Mouse (Mus musculus): ENCODE data around the gene C1qtnf1. TPM values are rescaled to one million over a fixed set of nuclear protein-coding genes. Genes with fewer than 3 reads are reported as not detected.

C1qtnf1 gene
- polyA plus RNA-seq, 1 experiment: 14.7 TPM

DNA sequence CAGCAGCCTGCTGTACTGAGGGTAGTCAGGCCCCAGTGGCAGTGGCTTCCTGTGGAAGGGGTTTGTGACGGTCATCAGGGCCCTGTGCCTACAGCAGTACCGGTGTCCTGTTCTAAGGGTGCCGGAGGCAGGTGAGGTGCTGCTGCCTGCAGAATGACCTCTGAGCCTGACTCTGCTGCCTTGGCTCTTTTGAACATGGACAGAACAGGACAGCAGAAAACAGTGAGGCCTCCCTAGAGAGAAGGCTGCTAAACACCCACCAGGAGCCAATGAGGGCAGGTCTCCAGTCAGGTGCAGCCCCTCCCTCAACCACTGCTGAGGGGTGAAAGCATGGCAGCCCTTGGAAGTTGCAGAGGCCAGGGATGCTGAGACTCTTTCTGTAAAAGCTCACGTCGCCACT, 21.5 kb upstream of the C1qtnf1 start:
- no peak overlapping the region for H3K27ac ChIP-seq (replicated peaks; ENCODE audit: low read depth, low read length)
- peaks cover 11% of the 10 kb centered on the region for H3K4me1 ChIP-seq (ENCODE audit: control insufficient read depth, insufficient read depth, insufficient read length, low read length)

DNA sequence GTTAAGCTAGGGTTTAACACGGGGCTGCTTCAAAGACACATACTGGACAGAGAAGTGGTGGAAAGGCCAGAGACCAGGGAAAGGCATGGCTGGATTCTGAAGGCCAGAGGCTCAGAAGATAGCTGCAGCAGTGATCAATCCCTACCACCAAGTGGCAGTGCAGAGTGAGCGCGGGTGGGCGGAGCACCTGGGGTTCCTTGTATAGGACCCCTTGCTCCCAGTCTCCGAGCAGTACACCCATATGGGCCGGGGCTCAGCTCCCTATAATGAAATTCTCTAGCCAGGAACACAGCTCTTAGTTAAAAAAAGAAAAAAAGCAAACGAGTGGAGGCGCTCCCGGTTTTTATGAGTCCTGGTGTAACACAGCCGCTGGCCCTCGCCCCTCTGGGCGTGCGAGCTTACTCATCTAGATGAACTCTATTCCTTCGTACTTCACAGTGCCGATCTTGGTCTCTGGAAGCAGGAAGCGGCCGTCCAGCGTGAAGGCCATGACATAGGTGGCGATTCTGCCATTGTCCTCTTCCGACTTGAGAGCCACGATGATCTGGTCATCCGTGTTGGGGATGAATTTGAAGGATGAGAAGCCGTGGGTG, 20.6 kb upstream of the C1qtnf1 start:
- no peak overlapping the region for H3K27ac ChIP-seq (replicated peaks; ENCODE audit: low read depth, low read length)

More for the DNA sequence above, 21.5 kb upstream of the C1qtnf1 start:
- H3K4me3 ChIP-seq (ENCODE audit: insufficient read depth, low read depth, low read length): no peak overlapping the region

DNA sequence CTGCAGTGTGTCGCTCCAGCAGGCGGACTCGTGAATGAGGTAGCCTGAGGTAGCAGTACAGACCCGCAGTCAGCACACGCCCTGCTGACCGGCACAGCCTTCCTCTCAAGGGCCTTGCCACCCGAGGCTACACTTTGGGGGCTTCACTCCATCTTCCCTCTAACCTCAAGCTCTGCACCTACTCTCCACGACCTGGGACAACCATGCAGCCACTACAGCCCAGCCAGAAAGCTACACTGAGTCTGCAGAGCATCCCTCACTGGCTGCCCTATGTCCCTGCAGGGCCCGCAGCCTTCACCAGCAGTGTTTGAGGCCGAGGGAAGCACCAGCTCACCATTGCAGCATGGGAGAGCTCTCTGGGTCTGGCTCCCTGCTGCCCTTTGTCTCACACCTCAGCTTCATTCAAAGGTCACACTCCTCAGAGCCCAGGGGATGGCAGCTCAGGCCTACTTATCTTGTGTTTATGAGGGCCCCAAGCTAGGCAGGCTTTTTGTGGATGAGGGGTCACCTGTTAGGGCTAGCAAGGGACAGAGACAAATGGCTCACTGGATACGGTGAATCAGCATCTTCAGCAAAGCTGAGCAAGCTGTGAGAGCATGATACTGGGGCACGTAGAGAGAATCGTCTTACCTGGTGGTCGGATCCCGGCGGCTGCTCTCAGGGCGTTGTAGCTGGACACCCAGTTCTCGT, 19.8 kb upstream of the C1qtnf1 start:
- no peak overlapping the region for H3K27ac ChIP-seq (replicated peaks; ENCODE audit: low read depth, low read length)
- H3K4me3 ChIP-seq (ENCODE audit: insufficient read depth, low read depth, low read length): no peak overlapping the region

More for the DNA sequence above, 20.6 kb upstream of the C1qtnf1 start:
- Histone ChIP-seq H3K4me1 (ENCODE audit: control insufficient read depth, insufficient read depth, insufficient read length, low read length) (peaks cover 14% of the 10 kb centered on the region), H3K4me3 (ENCODE audit: insufficient read depth, low read depth, low read length) (no peak overlapping the region)

DNA sequence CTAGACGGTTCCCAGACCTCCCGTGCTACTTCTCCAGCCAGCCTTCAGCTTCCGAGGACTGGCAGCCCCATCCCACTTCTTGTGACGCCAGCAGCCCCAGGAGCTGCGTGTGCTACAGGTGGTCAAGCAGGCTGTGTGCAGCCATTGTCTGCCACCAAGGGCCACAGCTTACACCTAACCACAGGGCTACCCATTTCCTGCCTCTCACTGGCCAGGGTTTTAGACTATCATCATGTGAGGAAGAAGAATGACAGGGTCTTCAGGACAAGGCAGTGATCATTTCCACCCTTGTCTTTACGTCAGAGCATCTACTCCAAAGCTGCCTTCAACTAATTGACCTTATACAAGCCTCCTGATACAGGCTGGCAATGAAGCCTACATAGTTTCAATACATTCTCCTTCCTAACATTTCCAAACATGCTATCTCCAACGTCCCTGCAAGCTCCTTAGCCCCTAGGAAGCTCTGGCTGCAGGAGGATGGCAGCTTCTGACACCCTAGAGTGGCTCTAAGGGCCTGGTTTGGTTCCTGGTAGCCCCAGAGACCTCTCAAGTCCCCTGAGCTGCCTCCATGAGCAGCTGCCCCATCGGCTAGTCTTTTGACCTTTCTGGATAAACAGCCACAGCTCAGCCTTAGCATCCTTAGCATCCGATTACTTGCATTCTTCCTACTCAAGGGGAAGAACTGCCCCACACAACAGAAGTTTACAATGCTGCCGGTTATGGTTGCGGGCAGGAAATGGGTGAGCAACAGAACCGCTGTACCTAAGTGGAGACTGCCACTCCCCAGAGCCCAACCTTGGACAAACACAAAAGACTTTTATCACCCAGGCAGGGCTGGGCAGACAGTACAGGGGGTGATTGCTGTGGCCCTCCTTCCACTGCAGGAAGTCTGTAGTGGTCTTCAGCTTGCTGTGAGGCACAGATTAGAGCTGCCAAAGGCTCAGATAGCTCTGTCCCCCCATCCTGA, 18.6 kb upstream of the C1qtnf1 start:
- H3K27ac ChIP-seq (replicated peaks; ENCODE audit: low read depth, low read length): no peak overlapping the region
- peaks cover 23% of the 10 kb centered on the region for H3K4me1 ChIP-seq (ENCODE audit: control insufficient read depth, insufficient read depth, insufficient read length, low read length)
- H3K4me3 ChIP-seq (ENCODE audit: insufficient read depth, low read depth, low read length): no peak overlapping the region

More for the DNA sequence above, 19.8 kb upstream of the C1qtnf1 start:
- H3K4me1 ChIP-seq (ENCODE audit: control insufficient read depth, insufficient read depth, insufficient read length, low read length): peaks cover 21% of the 10 kb centered on the region

DNA sequence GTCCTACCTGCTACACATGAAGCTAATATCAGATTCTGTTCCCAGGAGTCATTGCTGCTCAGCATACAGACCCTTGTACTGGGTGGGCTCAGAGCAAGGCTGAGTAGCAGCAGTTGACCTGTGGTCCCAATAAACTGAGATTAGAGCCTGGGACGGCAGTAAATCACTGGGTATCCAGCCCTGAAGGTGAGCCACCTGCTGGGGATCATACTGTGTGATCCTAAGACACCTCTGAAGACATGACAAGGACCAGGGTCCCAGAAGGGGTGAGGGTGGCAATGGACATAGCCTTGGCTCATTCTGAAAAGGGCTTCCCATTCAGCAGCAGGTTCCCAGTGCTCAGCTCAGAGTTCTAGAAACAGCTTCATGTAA, 17.9 kb upstream of the C1qtnf1 start:
- H3K27ac ChIP-seq (replicated peaks; ENCODE audit: low read depth, low read length): no peak overlapping the region
- no peak overlapping the region for H3K4me3 ChIP-seq (ENCODE audit: insufficient read depth, low read depth, low read length)
- H3K4me1 ChIP-seq (ENCODE audit: control insufficient read depth, insufficient read depth, insufficient read length, low read length): peaks cover 25% of the 10 kb centered on the region

DNA sequence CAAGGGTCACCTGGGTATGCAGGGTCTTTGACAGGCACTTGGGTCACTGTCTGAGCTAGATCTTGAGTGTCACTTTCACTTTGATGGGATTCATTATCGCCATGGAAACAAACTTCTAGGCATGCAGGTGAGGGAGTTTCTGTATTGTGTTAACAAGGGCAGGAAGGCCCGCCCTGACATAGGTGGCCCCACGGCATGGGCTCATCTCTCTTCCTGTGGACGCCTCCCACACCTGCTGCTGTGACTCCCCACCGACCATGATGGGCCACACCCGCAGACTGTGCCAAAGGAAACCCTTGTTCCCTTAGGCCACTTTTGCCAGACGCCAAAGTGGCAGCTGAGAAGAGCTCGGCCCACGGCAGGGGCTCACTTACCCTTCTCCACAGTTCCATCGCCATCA, 17.5 kb upstream of the C1qtnf1 start:
- no peak overlapping the region for H3K4me3 ChIP-seq (ENCODE audit: insufficient read depth, low read depth, low read length)
- H3K27ac ChIP-seq (replicated peaks; ENCODE audit: low read depth, low read length): no peak overlapping the region
- H3K4me1 ChIP-seq (ENCODE audit: control insufficient read depth, insufficient read depth, insufficient read length, low read length): peaks cover 26% of the 10 kb centered on the region

DNA sequence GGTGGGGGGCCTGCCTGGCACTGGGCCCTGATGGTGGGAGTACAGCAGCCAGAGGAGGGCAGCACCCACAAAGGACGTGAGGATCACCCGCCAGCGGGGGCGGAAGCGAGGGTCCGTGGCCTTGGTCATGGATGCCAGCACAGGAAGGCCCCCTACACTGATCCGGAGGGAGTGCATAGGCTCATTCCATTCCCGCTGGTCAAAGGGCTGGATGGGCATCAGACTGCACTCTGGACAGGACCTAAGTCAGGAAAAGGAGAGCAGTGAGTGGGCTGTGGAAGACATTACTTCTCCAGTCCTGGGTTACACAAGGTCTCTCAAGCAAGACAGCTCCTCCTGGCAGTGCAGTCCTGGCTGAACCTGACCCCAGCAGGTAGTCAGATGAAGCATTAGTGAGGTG, 16.7 kb upstream of the C1qtnf1 start:
- Histone ChIP-seq H3K4me3 (ENCODE audit: insufficient read depth, low read depth, low read length) (no peak overlapping the region), H3K27ac (replicated peaks; ENCODE audit: low read depth, low read length) (no peak overlapping the region)

DNA sequence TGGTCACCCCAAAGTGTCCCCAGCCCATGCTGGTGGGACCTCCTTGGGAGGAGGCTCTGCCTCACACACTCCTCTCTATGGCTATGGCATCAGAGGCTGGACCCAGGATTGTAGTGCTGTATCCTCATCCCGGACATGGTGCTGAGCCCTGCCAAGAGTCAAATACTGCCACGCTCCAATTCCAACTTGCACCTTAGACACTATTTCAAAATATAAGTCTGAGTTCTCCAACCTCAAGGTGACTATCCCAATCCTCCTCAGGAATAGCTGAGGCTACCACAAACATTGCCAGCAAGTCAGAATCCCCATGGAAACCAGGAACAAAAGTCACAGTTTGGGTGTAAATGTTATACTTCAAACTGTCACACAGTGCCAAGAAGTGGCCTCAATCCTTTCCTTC, 15.4 kb upstream of the C1qtnf1 start:
- Histone ChIP-seq H3K4me3 (ENCODE audit: insufficient read depth, low read depth, low read length) (no peak overlapping the region), H3K27ac (replicated peaks; ENCODE audit: low read depth, low read length) (no peak overlapping the region), H3K4me1 (ENCODE audit: control insufficient read depth, insufficient read depth, insufficient read length, low read length) (peaks cover 41% of the 10 kb centered on the region)

More for the DNA sequence above, 16.7 kb upstream of the C1qtnf1 start:
- H3K4me1 ChIP-seq (ENCODE audit: control insufficient read depth, insufficient read depth, insufficient read length, low read length): peaks cover 30% of the 10 kb centered on the region

DNA sequence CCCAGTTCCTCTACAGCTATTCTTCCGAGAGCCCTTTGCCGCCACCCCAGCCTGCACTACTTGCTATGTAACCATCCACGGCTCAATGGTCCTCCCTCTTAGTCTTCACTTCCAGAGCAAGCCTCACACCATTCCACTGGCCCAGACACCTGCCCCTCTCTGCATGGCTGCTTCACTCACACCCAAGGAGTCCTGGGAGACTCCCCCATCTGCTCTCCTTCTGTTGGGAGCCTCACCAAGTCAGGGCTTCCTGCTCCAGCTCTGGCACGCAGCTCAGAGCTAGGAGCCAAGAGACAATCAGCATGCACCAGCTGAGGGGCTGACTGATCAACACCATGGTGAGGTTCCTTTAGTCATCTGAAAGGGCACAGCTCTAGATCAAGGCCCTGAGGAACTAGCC, 14.9 kb upstream of the C1qtnf1 start:
- no peak overlapping the region for H3K4me3 ChIP-seq (ENCODE audit: insufficient read depth, low read depth, low read length)
- H3K4me1 ChIP-seq (ENCODE audit: control insufficient read depth, insufficient read depth, insufficient read length, low read length): peaks cover 44% of the 10 kb centered on the region
- no peak overlapping the region for H3K27ac ChIP-seq (replicated peaks; ENCODE audit: low read depth, low read length)

DNA sequence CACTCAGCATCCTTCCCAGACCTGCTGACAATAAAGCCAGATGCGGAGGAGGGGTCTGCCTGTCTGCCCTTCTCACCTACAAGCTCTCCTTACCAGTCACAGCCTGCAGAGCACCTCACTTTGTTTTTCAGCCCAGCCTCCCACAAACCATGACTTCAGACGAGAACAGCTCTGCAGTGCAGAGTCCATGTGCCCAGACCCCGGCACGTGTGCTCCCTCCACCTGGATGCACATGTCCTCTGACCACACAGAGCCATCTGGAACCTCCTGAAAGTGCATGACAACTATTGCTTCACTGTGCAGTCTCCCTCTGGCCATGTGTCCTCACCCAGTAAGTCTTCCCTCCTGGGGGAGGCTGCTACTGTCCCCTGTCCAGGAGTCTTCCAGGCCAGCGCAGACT, 13.7 kb upstream of the C1qtnf1 start:
- no peak overlapping the region for H3K27ac ChIP-seq (replicated peaks; ENCODE audit: low read depth, low read length)
- H3K4me3 ChIP-seq (ENCODE audit: insufficient read depth, low read depth, low read length): no peak overlapping the region
- peaks cover 48% of the 10 kb centered on the region for H3K4me1 ChIP-seq (ENCODE audit: control insufficient read depth, insufficient read depth, insufficient read length, low read length)

DNA sequence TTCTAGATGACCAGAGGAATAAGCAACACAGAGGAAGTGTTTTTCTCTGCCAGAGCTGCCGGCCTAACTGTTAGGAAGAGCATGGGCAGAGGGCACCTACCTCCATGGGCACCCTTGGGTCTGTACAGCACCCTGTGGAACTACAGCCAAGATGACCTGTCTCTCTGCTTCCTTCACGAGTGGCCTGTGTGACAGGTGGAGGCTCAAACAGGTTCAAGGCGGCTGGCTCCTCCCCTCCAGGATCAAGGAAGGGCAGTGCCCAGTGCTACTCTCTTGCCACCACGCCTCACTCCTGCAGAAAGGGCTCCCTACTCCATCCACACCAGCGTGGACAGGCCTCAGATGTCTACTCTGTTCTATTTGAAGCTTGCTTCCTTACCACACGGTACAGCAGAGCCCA, 12.4 kb upstream of the C1qtnf1 start:
- peaks cover 49% of the 10 kb centered on the region for H3K4me1 ChIP-seq (ENCODE audit: control insufficient read depth, insufficient read depth, insufficient read length, low read length)
- no peak overlapping the region for H3K4me3 ChIP-seq (ENCODE audit: insufficient read depth, low read depth, low read length)
- no peak overlapping the region for H3K27ac ChIP-seq (replicated peaks; ENCODE audit: low read depth, low read length)

DNA sequence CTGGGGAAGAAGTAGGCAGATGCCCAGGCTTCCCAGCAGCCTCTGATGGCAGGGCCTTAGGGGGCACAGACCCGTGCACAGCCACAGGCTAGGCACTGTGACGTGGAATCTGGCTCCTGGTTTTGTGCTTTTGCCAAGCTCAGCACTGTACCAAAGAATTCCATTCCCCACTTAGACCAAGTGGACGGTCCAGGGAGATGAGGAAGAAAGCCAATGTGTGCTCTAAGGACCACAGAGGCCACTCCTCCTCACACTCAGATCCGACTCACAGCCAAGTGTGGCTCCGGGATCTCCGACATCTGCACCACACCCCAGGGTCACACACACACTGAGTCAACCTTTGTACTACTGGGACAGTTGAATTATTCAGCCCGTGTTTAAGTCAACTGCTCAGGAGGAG, 12.0 kb upstream of the C1qtnf1 start:
- Histone ChIP-seq H3K4me1 (ENCODE audit: control insufficient read depth, insufficient read depth, insufficient read length, low read length) (peaks cover 49% of the 10 kb centered on the region), H3K4me3 (ENCODE audit: insufficient read depth, low read depth, low read length) (no peak overlapping the region), H3K27ac (replicated peaks; ENCODE audit: low read depth, low read length) (no peak overlapping the region)

DNA sequence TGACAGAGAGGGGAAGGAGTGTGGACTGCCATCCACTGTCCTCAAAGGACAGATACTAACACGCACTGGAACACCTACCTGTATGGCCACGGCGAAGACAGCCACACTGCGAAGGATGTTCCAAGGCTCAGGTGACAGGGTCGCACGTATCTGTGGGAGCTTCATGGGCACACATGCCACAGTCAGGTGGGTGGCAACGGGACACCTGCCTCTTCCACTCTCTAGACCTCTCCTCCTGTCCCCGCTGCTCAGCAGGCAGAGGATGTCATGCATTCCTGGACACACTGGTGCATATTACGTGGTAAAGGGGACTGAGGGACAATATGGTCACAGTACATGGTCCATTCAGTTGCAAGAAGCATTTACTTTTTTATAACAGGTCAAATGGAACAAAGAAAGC, 10.5 kb upstream of the C1qtnf1 start:
- H3K4me3 ChIP-seq (ENCODE audit: insufficient read depth, low read depth, low read length): peak overlapping the region; percentile 77
- H3K4me1 ChIP-seq (ENCODE audit: control insufficient read depth, insufficient read depth, insufficient read length, low read length): peaks cover 46% of the 10 kb centered on the region
- H3K27ac ChIP-seq (replicated peaks; ENCODE audit: low read depth, low read length): no peak overlapping the region

DNA sequence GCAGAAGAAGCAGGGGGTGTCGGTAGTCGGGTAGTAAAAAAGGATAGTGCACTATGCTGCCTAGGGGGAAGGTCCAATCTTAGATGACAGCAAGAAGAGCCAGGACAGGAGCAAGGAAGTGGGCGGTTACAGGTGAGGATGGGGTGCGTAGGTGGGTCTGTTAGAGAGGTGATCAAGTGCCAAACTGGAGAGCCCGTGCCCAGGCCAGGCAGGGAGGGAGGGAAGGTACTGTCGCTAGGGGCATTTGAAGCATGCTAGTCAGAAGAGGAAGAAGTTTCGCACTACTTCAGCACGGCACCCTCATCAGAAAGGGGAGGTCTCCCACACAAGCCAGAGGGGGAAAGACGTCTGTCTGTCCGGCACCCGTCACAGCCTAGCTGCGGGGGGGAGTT, 9.6 kb upstream of the C1qtnf1 start:
- H3K4me3 ChIP-seq (ENCODE audit: insufficient read depth, low read depth, low read length): peak overlapping the region; percentile 77
- H3K4me1 ChIP-seq (ENCODE audit: control insufficient read depth, insufficient read depth, insufficient read length, low read length): peaks cover 38% of the 10 kb centered on the region
- H3K27ac ChIP-seq (replicated peaks; ENCODE audit: low read depth, low read length): peak overlapping the region; percentile 78

DNA sequence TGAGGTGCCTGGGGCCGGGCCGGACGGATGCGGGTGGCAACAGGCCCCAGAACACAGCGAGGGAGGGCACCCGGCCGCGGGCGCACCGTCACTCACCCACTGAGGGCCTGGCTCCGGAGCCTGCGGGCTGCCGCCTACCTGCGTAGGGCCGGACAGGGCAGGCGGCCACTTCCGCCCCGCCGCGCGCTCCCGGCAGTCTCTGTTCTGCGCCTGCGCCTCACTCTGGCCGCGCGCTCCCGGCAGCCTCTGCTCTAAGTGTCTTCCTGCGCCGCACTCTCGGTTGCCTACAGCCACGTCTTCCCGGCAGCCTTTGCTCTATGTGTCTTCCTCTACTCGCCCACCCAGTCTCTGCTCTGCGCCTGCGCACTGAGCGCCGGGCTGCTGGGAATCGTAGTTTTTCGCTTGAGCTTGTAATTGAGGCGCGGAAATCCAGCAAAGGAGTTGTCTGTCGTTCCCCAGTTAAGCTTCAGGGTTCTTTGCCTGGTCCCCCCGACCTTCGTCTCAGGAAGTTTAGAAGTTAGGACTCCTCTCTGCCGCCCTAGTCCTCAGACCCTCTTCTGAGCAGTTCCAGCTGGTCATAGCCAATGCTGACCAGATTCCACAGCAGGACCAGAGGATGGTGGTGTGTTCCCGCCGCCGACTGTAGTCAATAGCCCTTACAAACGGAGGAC, 9.0 kb upstream of the C1qtnf1 start, which contains the start of gene Cant1:
Gene Cant1 (minus strand): TSS at position 253 of the 671 bp plus-strand sequence.
- Histone ChIP-seq H3K27ac (replicated peaks; ENCODE audit: low read depth, low read length) (peak within 1 kb of the TSS; percentile 78), H3K4me1 (ENCODE audit: control insufficient read depth, insufficient read depth, insufficient read length, low read length) (peaks cover 39% of the 10 kb centered on the region), H3K4me3 (ENCODE audit: insufficient read depth, low read depth, low read length) (peak within 1 kb of the TSS; percentile 77)
